Mouse (Mus musculus): ENCODE results near the gene Hist1h3h.

DNA sequence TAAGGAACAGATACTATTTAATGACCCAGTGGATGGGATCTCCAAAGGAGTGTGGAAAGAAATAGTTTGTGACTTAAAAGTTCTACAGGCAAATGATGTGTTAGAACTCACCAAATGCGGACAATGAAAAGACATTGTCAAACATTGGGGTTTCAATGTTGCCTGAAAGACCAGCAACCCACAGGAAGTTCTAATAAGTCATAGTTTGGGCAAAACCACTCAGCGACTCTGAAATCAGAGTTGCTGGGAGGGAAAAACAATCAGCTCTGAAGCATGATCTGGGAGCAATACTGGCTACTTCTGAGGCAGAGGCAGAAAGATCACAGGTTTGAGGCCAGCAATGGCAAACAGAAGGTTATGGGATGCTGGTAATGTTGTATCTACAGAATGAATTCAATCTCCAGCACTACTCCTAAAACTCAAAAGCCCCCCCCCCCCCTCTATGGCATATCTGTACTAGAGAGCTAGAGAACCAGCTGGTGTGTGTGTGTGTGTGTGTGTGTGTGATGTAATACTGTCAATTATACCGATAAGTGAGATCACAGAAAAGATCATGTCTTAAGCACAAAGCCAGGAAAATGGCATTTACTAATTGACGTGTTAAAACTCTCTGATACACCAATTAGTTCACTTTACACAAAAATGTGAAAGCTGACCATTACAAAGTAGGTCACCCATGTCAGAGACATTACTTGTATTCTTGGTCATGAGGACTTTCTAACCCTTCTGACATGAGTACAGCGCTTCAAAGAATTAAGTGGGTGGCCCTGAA, 32.1 kb downstream of the Hist1h3h start:
- TF ChIP-seq CTCF (IDR thresholded peaks at IDR 0.05; ENCODE audit: low read depth) = no peak
- TF ChIP-seq EP300 (IDR thresholded peaks at IDR 0.05; ENCODE audit: low read depth) = no peak

All from liver, postnatal 0 days (tissue).